Mouse (Mus musculus): ENCODE data around the gene Mdm4. TPM values are rescaled to one million over a fixed set of nuclear protein-coding genes. Genes with fewer than 3 reads are reported as not detected.

Mdm4 gene
- 80.1 and 92.2 TPM in 2 replicates for polyA plus RNA-seq (2012; rRNA removed)

- no peak for DNase-seq (ENCODE audit: low spot score)
Observed at GRCm38 (mm10) chr1:133030461-133030860, at the start of gene Mdm4. TSS of gene Mdm4 (minus strand) at chr1:133030561.

GRCm38 (mm10) chr1:133080079-133080561, 49.8 kb upstream of the Mdm4 start:
- DNase-seq (ENCODE audit: low spot score) = no peak

- DNase-seq (ENCODE audit: low spot score) = no peak
Observed at GRCm38 (mm10) chr1:133079509-133079908, 49.1 kb upstream of the Mdm4 start.

GRCm38 (mm10) chr1:133078338-133078727, 48.0 kb upstream of the Mdm4 start:
- DNase-seq (ENCODE audit: low spot score) = no peak

- no peak for DNase-seq (ENCODE audit: low spot score)
Observed at GRCm38 (mm10) chr1:133077606-133078337, 47.4 kb upstream of the Mdm4 start.

GRCm38 (mm10) chr1:133076681-133077514, 46.5 kb upstream of the Mdm4 start:
- DNase-seq (ENCODE audit: low spot score) = no peak

GRCm38 (mm10) chr1:133075651-133076400, 45.5 kb upstream of the Mdm4 start:
- DNase-seq (ENCODE audit: low spot score) = no peak

GRCm38 (mm10) chr1:133074541-133074940, 44.2 kb upstream of the Mdm4 start:
- no peak for DNase-seq (ENCODE audit: low spot score)

GRCm38 (mm10) chr1:133073327-133073856, 43.0 kb upstream of the Mdm4 start:
- DNase-seq (ENCODE audit: low spot score) = no peak

- DNase-seq (ENCODE audit: low spot score) = no peak
Observed at GRCm38 (mm10) chr1:133071666-133072381, 41.5 kb upstream of the Mdm4 start.

- DNase-seq (ENCODE audit: low spot score) = no peak
Observed at GRCm38 (mm10) chr1:133070157-133070556, 39.8 kb upstream of the Mdm4 start.

- DNase-seq (ENCODE audit: low spot score) = no peak
Observed at GRCm38 (mm10) chr1:133069275-133070120, 39.1 kb upstream of the Mdm4 start.

- DNase-seq (ENCODE audit: low spot score) = no peak
Observed at GRCm38 (mm10) chr1:133068669-133069274, 38.4 kb upstream of the Mdm4 start.

GRCm38 (mm10) chr1:133068268-133068667, 37.9 kb upstream of the Mdm4 start:
- DNase-seq (ENCODE audit: low spot score) = no peak

- no peak for DNase-seq (ENCODE audit: low spot score)
Observed at GRCm38 (mm10) chr1:133063164-133063563, 32.8 kb upstream of the Mdm4 start.

GRCm38 (mm10) chr1:133060681-133061080, 30.3 kb upstream of the Mdm4 start:
- DNase-seq (ENCODE audit: low spot score) = no peak

- no peak for DNase-seq (ENCODE audit: low spot score)
Observed at GRCm38 (mm10) chr1:133059592-133059991, 29.2 kb upstream of the Mdm4 start.

GRCm38 (mm10) chr1:133057345-133058034, 27.1 kb upstream of the Mdm4 start:
- no peak for DNase-seq (ENCODE audit: low spot score)

GRCm38 (mm10) chr1:133054326-133054725, 24.0 kb upstream of the Mdm4 start:
- DNase-seq (ENCODE audit: low spot score) = no peak

All from urinary bladder, adult 2 months (tissue).